Mouse (Mus musculus) hindbrain, embryonic 12.5 days (tissue): ENCODE measurements at regions not wholly inside any gene's neighbourhood (a gene's known extent, or its start where the extent isn't known, plus 50 kb on each side); places are given as distances from the start of the nearest gene placed in this dataset.

Source experiments
- ATAC-seq: fragments of 200-750 bp; cut with Nextera tagmentation; 2 replicates; pipeline ENCODE4 v1.8.0; 2017; ENCODE audit warnings: moderate TSS enrichment; ENCODE audit not compliant: low FRiP score
- H3K27ac ChIP-seq: fragments of 300-500 bp; sonication (generic); 2 replicates; pipeline ENCODE4 v1.5.1; 2016; ENCODE audit warnings: mild to moderate bottlenecking
- H3K27me3 ChIP-seq: fragments of 300-500 bp; sonication (generic); 2 replicates; pipeline ENCODE4 v1.6.1; 2016; ENCODE audit warnings: mild to moderate bottlenecking
- H3K36me3 ChIP-seq: fragments of 300-500 bp; sonication (generic); 2 replicates; pipeline ENCODE4 v1.6.1; 2016; ENCODE audit warnings: mild to moderate bottlenecking
- H3K4me1 ChIP-seq: fragments of 300-500 bp; sonication (generic); 2 replicates; pipeline ENCODE4 v1.6.1; 2016
- H3K4me2 ChIP-seq: fragments of 300-500 bp; sonication (generic); replicated peaks from 2 replicates; pipeline ENCODE4 v1.6.1; 2016; ENCODE audit warnings: mild to moderate bottlenecking
- H3K4me3 ChIP-seq: fragments of 300-500 bp; sonication (generic); 2 replicates; pipeline ENCODE4 v1.5.1; 2016; ENCODE audit warnings: mild to moderate bottlenecking
- H3K9ac ChIP-seq: fragments of 300-500 bp; sonication (generic); 2 replicates; pipeline ENCODE4 v1.6.1; 2016; ENCODE audit warnings: mild to moderate bottlenecking, moderate library complexity
- H3K9me3 ChIP-seq: fragments of 300-500 bp; sonication (generic); replicated peaks from 2 replicates; pipeline ENCODE4 v1.6.1; 2016; ENCODE audit warnings: mild to moderate bottlenecking
- WGBS: fragments of 180-500 bp; shearing (Covaris S2); methylation state at CpG from one replicate; pipeline ENCODE4 v1.1.7; 2016; 5-methylcytosine and 5-hydroxymethylcytosine counted together

- no peaks in the 10 kb centered on the region for H3K36me3 ChIP-seq
- H3K4me3 ChIP-seq = no peak overlapping the region
- no peak overlapping the region for H3K4me2 ChIP-seq
- no peak for ATAC-seq
- WGBS = 79% methylated on average over 7 of the region's 7 CpGs
- H3K4me1 ChIP-seq = no peaks in the 10 kb centered on the region
- no peaks in the 10 kb centered on the region for H3K27me3 ChIP-seq
- no peaks in the 10 kb centered on the region for H3K9me3 ChIP-seq
- H3K27ac ChIP-seq = no peak overlapping the region
- H3K9ac ChIP-seq = no peak overlapping the region
Measured at GRCm38 (mm10) chr9:22937686-22938391, 285.0 kb upstream of the Bmper start.

DNA sequence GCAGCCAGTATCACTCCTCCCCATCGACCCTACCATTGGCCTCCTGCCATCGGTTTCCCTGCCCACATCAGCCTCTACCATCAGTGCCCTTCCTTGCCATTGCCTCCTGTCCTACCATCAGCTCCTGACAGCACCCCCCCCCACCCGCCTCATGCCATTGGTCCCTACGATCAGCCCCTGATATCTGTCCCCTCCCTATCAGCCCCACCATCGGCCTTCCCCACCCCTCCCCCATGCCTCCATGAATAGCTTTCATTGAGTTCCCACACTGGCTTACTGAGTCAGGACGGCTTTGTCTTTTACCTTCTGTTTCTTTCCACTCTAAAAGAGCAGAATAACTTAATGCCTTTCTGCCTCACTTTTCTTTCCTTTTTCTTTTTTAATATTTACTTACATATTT is 277.9 kb upstream of the Bmper start:
- Histone ChIP-seq H3K4me1 (0 out of 2 replicates have a peak, but pooled peaks cover 3% of the 10 kb centered on the region), H3K9me3 (no peaks in the 10 kb centered on the region), H3K36me3 (no peaks in the 10 kb centered on the region), H3K4me3 (no peak overlapping the region), H3K4me2 (no peak overlapping the region), H3K9ac (no peak overlapping the region), H3K27me3 (no peaks in the 10 kb centered on the region), H3K27ac (no peak overlapping the region)
- peak; percentile 46; the same call in 1 of the 2 replicates for ATAC-seq
- WGBS = 62% methylated on average over 6 of the region's 6 CpGs

DNA sequence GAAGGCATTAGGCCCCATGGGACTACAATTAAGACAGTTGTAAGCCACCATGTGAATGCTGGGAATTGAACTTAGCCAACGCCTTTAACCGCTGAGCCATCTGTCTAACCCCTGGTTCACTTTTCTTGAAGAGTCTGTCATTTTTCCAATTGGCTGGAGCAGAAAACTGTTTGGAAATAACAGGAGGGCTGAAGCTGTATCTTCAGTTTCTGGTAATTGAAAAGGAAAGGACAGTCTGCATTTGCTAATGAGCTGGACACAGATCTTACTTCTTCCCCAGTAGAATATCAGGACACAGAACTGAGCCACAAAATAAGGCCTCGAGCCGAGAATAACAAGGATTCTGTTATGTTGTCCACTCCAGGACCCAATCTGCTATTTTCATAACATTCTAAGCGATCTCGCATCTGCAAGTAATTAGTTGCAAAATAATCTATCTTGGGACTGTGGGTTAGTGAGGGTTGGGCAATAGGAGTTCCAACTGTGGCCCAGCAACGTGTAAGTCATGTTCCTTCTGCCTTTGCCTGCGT is 277.4 kb upstream of the Bmper start:
- H3K4me1 ChIP-seq = 0 out of 2 replicates have a peak, but pooled peaks cover 3% of the 10 kb centered on the region
- WGBS = 71% methylated on average over 8 of the region's 8 CpGs
- ATAC-seq = 0 out of 2 replicates have a peak, but pooled peaks have one; percentile 13
- H3K4me2 ChIP-seq = no peak overlapping the region
- H3K9me3 ChIP-seq = no peaks in the 10 kb centered on the region
- no peak overlapping the region for H3K4me3 ChIP-seq
- H3K27ac ChIP-seq = no peak overlapping the region
- no peak overlapping the region for H3K9ac ChIP-seq
- no peaks in the 10 kb centered on the region for H3K36me3 ChIP-seq
- H3K27me3 ChIP-seq = no peaks in the 10 kb centered on the region

GRCm38 (mm10) chr9:22952571-22953442 is 270.1 kb upstream of the Bmper start:
- ATAC-seq = no peak
- Histone ChIP-seq H3K27me3 (no peaks in the 10 kb centered on the region), H3K9ac (no peak overlapping the region), H3K27ac (no peak overlapping the region), H3K4me2 (no peak overlapping the region), H3K36me3 (no peaks in the 10 kb centered on the region), H3K4me3 (no peak overlapping the region), H3K9me3 (no peaks in the 10 kb centered on the region), H3K4me1 (peaks cover 4% of the 10 kb centered on the region; the same call in 1 of the 2 replicates)
- WGBS = 56% methylated on average over 16 of the region's 16 CpGs

DNA sequence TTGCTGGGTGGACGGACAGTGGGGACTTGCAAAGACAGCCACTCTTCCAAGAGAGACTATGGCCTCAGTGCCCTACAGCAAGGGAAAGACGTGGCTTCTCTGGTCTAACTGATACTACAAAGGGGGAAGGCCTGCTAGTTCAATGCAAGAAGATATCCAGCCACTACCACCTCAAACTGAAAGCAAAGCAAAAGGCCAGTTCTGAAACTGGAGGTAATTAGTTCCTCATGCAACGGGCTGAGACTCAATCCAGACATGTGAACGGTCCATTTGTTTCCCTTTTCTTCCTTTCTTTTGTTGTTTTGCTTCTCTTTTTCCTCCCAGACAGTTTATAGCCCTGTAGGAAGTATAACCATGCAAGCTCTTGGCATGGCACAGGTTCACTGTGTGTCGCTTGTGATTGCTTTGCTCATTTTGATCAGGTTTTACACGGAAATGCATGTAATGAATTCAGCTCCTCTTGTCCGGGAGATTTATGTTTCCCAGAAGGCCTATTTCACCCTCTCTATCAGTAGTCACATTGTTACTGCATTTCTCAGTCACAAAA is 260.5 kb upstream of the Bmper start:
- Histone ChIP-seq H3K9me3 (no peaks in the 10 kb centered on the region), H3K4me1 (no peaks in the 10 kb centered on the region), H3K36me3 (no peaks in the 10 kb centered on the region), H3K27ac (no peak overlapping the region), H3K4me3 (no peak overlapping the region), H3K4me2 (no peak overlapping the region), H3K9ac (no peak overlapping the region), H3K27me3 (no peaks in the 10 kb centered on the region)
- ATAC-seq = no peak
- 59% methylated on average over 7 of the region's 7 CpGs for WGBS

DNA sequence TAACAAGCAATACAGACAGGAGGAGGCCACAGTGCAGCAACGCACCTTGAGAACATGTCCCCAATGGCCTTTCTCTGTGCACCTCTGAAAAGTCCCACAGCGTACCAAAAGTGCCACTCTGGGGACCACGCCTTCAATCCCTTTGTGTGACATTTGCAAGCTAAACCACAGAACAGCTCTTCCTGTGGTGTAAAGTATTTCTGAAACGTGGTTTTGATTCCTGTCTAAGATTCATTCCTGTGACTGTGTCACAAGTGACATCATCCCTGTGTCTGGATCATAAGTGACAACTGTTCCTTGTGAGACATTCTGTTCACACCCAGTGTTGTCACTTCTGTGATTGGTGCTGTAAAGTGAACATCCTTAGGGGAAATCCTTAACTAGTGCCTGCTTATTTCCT is 251.6 kb upstream of the Bmper start:
- Histone ChIP-seq H3K4me1 (0 out of 2 replicates have a peak, but pooled peaks cover under 1% of the 10 kb centered on the region), H3K27ac (no peak overlapping the region), H3K4me3 (no peak overlapping the region), H3K27me3 (no peaks in the 10 kb centered on the region), H3K9me3 (no peaks in the 10 kb centered on the region), H3K36me3 (no peaks in the 10 kb centered on the region), H3K9ac (no peak overlapping the region), H3K4me2 (no peak overlapping the region)
- 86% methylated on average over 4 of the region's 4 CpGs for WGBS
- ATAC-seq = no peak

DNA sequence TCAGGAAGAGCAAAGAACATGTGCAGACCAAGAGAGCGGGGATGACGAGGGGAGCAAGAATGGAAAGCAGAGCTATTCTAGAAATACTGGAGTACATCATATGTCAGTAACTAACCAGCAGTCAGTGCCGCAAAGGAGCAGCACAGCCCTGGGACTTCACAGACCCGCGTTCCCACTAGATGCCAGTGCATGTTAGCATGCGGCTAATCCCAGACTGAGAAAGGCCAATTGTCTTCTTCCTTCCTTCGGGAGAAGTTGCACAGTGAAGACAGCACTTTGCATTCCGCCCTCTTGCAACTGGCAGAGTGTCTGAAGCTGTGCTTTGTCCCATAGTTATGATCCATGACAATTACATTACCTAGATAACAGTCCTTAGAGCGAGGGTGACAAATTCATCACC is 246.1 kb upstream of the Bmper start:
- no peak overlapping the region for H3K9ac ChIP-seq
- H3K4me3 ChIP-seq = no peak overlapping the region
- no peaks in the 10 kb centered on the region for H3K36me3 ChIP-seq
- H3K27me3 ChIP-seq = no peaks in the 10 kb centered on the region
- no peak overlapping the region for H3K27ac ChIP-seq
- H3K4me1 ChIP-seq = 0 out of 2 replicates have a peak, but pooled peaks cover 6% of the 10 kb centered on the region
- WGBS = 74% methylated on average over 9 of the region's 9 CpGs
- no peak overlapping the region for H3K4me2 ChIP-seq
- no peaks in the 10 kb centered on the region for H3K9me3 ChIP-seq
- ATAC-seq = no peak

GRCm38 (mm10) chr9:22979627-22980026 is 243.2 kb upstream of the Bmper start:
- no peak for ATAC-seq
- no peak overlapping the region for H3K4me3 ChIP-seq
- H3K4me1 ChIP-seq = 0 out of 2 replicates have a peak, but pooled peaks cover 6% of the 10 kb centered on the region
- H3K36me3 ChIP-seq = no peaks in the 10 kb centered on the region
- no peaks in the 10 kb centered on the region for H3K9me3 ChIP-seq
- H3K27ac ChIP-seq = no peak overlapping the region
- no peak overlapping the region for H3K4me2 ChIP-seq
- no peaks in the 10 kb centered on the region for H3K27me3 ChIP-seq
- no peak overlapping the region for H3K9ac ChIP-seq
- WGBS = 65% methylated on average over 5 of the region's 5 CpGs

DNA sequence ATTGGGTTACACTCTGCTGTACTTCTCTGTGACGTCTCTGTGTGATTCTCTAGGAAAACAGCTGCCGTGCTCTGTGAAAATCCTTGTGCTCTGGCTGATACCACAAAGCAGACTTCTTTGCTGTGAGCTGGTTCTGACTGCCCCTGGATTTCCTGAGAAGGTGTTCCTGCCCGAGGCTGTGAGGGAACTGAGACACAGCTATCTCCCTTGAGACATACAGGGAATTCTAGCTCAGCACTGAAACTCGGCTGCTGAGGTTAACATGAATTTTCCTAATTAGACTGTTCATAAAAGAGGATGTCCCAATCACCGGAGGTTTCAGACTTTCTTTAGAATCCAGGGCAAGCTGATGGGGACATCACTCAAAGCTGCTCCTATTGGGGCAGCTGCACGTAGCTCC is 233.4 kb upstream of the Bmper start:
- no peak for ATAC-seq
- no peaks in the 10 kb centered on the region for H3K4me1 ChIP-seq
- H3K36me3 ChIP-seq = no peaks in the 10 kb centered on the region
- H3K27me3 ChIP-seq = no peaks in the 10 kb centered on the region
- H3K4me3 ChIP-seq = no peak overlapping the region
- H3K9ac ChIP-seq = no peak overlapping the region
- no peak overlapping the region for H3K27ac ChIP-seq
- no peak overlapping the region for H3K4me2 ChIP-seq
- no peaks in the 10 kb centered on the region for H3K9me3 ChIP-seq
- 77% methylated on average over 6 of the region's 6 CpGs for WGBS

DNA sequence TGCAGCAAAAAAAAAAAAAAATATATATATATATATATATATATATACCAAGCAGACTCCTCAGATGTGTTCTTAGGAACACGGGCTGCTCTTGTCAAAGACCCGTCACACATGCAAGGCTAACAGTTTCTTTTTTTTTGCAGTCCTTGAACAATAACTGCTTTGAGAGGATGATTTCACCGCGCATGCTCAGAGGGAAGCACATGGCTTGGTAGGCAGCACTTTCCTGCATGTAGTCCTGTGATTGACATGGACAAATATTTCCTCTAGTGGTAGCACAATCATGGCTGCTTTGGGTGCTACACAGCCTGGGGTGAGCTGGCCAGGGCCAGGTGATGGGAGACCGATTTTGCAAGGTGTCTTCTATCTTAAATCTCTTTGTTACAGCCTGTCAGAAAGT is 229.3 kb upstream of the Bmper start:
- Histone ChIP-seq H3K4me2 (no peak overlapping the region), H3K4me1 (no peaks in the 10 kb centered on the region), H3K4me3 (no peak overlapping the region), H3K27me3 (no peaks in the 10 kb centered on the region), H3K9me3 (no peaks in the 10 kb centered on the region), H3K36me3 (no peaks in the 10 kb centered on the region), H3K9ac (no peak overlapping the region), H3K27ac (no peak overlapping the region)
- WGBS = 72% methylated on average over 5 of the region's 5 CpGs
- ATAC-seq = no peak

DNA sequence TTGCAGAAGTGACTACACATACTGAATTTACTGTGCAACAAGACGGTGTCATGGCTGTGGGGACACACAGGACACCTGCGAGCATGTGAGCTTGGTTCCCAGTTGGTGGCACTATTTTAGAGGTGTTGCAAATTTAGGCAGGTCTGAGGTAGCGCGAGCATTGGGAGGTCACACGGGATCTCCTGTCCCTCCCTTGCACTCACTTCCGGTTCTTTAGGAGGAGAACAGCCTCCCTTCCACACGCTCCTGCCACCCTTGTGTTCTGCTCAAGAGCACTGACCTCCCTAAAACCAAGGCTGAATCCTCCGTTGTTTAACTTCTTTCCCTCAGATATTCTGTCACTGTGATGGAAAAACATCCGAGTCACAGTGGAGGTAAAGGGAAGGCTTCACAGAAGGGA is 227.3 kb upstream of the Bmper start:
- Histone ChIP-seq H3K4me2 (no peak overlapping the region), H3K9ac (no peak overlapping the region), H3K4me1 (no peaks in the 10 kb centered on the region), H3K9me3 (no peaks in the 10 kb centered on the region), H3K27ac (no peak overlapping the region), H3K4me3 (no peak overlapping the region), H3K36me3 (no peaks in the 10 kb centered on the region), H3K27me3 (no peaks in the 10 kb centered on the region)
- 78% methylated on average over 9 of the region's 9 CpGs for WGBS
- ATAC-seq = no peak

DNA sequence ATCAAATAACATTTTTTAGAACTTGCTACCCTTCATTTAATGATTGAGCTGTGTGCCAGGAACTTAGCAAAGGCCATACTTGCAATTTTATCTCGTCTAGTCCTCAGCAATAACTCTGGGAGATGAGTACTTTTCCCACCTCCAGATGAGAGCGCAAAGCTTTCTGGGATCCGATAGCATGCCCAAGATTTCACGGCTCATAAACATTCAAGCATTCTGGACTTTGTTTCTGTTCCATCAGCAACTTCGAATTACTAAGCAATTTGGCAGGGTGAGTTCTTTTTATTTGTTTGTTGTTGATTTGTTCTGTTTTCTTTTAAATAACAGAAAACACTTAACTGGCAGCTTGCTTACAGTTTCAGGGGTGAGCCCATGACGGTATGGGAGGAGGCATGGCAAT is 224.6 kb upstream of the Bmper start:
- 87% methylated on average over 6 of the region's 6 CpGs for WGBS
- H3K9me3 ChIP-seq = no peaks in the 10 kb centered on the region
- no peak overlapping the region for H3K4me3 ChIP-seq
- no peaks in the 10 kb centered on the region for H3K4me1 ChIP-seq
- no peak overlapping the region for H3K9ac ChIP-seq
- no peak overlapping the region for H3K4me2 ChIP-seq
- H3K27me3 ChIP-seq = no peaks in the 10 kb centered on the region
- no peak for ATAC-seq
- H3K27ac ChIP-seq = no peak overlapping the region
- no peaks in the 10 kb centered on the region for H3K36me3 ChIP-seq
